Mouse (Mus musculus) hindbrain, embryonic 11.5 days (tissue): ENCODE measurements around the gene B430306N03Rik. TPM values are rescaled to one million over a fixed set of nuclear protein-coding genes. Genes with fewer than 3 reads are reported as not detected.
"Not testable (repeated sequence)": the region's sequence is repeated elsewhere in the genome, so short reads cannot be mapped to it uniquely, and the experiment has no call there.

ENCODE experiments used
- ATAC-seq: fragments of 200-750 bp; cut with Nextera tagmentation; 2 replicates; pipeline ENCODE4 v1.8.0; 2017; ENCODE audit warnings: mild to moderate bottlenecking, moderate TSS enrichment, moderate library complexity; ENCODE audit not compliant: low FRiP score
- DNase-seq: peaks from one replicate; pipeline ENCODE4 v3.0.0-alpha.2; 2015; ENCODE audit warnings: low spot score
- H3K27ac ChIP-seq: fragments of 300-500 bp; sonication (generic); 2 replicates; pipeline ENCODE4 v1.5.1; 2014; ENCODE audit warnings: mild to moderate bottlenecking, low read depth, low read length
- H3K27me3 ChIP-seq: fragments of 300-500 bp; sonication (generic); 2 replicates; pipeline ENCODE4 v1.6.1; 2014; ENCODE audit warnings: mild to moderate bottlenecking, low read length, moderate library complexity, mixed read lengths; ENCODE audit not compliant: control insufficient read depth, insufficient read depth
- H3K36me3 ChIP-seq: fragments of 300-500 bp; sonication (generic); 2 replicates; pipeline ENCODE4 v1.6.1; 2014; ENCODE audit warnings: mild to moderate bottlenecking, low read length, moderate library complexity, mixed read lengths; ENCODE audit not compliant: control insufficient read depth, insufficient read depth
- H3K4me1 ChIP-seq: fragments of 300-500 bp; sonication (generic); replicated peaks from 2 replicates; pipeline ENCODE4 v1.6.1; 2014; ENCODE audit warnings: low read length, mixed read lengths; ENCODE audit not compliant: control insufficient read depth, insufficient read depth
- H3K4me2 ChIP-seq: fragments of 300-500 bp; sonication (generic); replicated peaks from 2 replicates; pipeline ENCODE4 v1.6.1; 2014; ENCODE audit warnings: mild to moderate bottlenecking, low read depth, low read length
- H3K4me3 ChIP-seq: fragments of 300-500 bp; sonication (generic); 2 replicates; pipeline ENCODE4 v1.5.1; 2014; ENCODE audit warnings: low read depth, low read length
- H3K9ac ChIP-seq: fragments of 300-500 bp; sonication (generic); 2 replicates; pipeline ENCODE4 v1.6.1; 2014; ENCODE audit warnings: low read depth, low read length
- H3K9me3 ChIP-seq: fragments of 300-500 bp; sonication (generic); 2 replicates; pipeline ENCODE4 v1.6.1; 2016; ENCODE audit warnings: low read length; ENCODE audit not compliant: control insufficient read depth
- WGBS: fragments of 180-500 bp; shearing (Covaris S2); extraction: QIAGEN DNeasy Blood & Tissue Kit; methylation state at CpG from one replicate; pipeline ENCODE4 v1.1.7; 2014; 5-methylcytosine and 5-hydroxymethylcytosine counted together
- polyA plus RNA-seq: library from polyadenylated mRNA; unstranded; fragments of >200 nt; fragmentation: Nextera tagmentation; extraction: Ambion mirVana; gene quantifications from 2 replicates; pipeline ENCODE4 v1.2.1, GENCODE M21; 2014

Gene B430306N03Rik
- polyA plus RNA-seq, 1 experiment from 2014 or later, result not detected

- 94% methylated on average over 2 of the region's 2 CpGs for WGBS
- Histone ChIP-seq H3K4me1 (no peaks in the 10 kb centered on the region), H3K9ac (no peak overlapping the region), H3K27ac (no peak overlapping the region), H3K4me2 (no peak overlapping the region), H3K4me3 (no peak overlapping the region), H3K9me3 (no peaks in the 10 kb centered on the region), H3K36me3 (no peaks in the 10 kb centered on the region), H3K27me3 (no peaks in the 10 kb centered on the region)
- ATAC-seq (no peak), DNase-seq (no peak)
Measured at GRCm38 (mm10) chr17:48343065-48343464, 27.1 kb downstream of the B430306N03Rik start.

- H3K4me2 ChIP-seq, result no peak overlapping the region
- H3K27ac ChIP-seq, result no peak overlapping the region
- 89% methylated on average over 4 of the region's 4 CpGs for WGBS
- no peaks in the 10 kb centered on the region for H3K9me3 ChIP-seq
- no peaks in the 10 kb centered on the region for H3K4me1 ChIP-seq
- H3K9ac ChIP-seq, result no peak overlapping the region
- H3K4me3 ChIP-seq, result no peak overlapping the region
- DNase-seq, result no peak
- H3K27me3 ChIP-seq, result no peaks in the 10 kb centered on the region
- no peaks in the 10 kb centered on the region for H3K36me3 ChIP-seq
- no peak for ATAC-seq
Measured at GRCm38 (mm10) chr17:48345824-48346223, 29.9 kb downstream of the B430306N03Rik start.

GRCm38 (mm10) chr17:48346231-48346630 is 30.3 kb downstream of the B430306N03Rik start, which contains the start of gene Trem2:
Gene Trem2 (plus strand): TSS chr17:48346401.
- H3K9me3 ChIP-seq, result no peaks in the 10 kb centered on the region
- H3K9ac ChIP-seq, result no peak within 1 kb of the TSS
- 84% methylated on average over 5 of the region's 5 CpGs for WGBS
- H3K27ac ChIP-seq, result no peak within 1 kb of the TSS
- no peaks in the 10 kb centered on the region for H3K4me1 ChIP-seq
- H3K4me2 ChIP-seq, result no peak within 1 kb of the TSS
- DNase-seq (no peak), ATAC-seq (no peak)
- no peak within 1 kb of the TSS for H3K4me3 ChIP-seq
- H3K27me3 ChIP-seq, result no peaks in the 10 kb centered on the region
- no peaks in the 10 kb centered on the region for H3K36me3 ChIP-seq

GRCm38 (mm10) chr17:48346834-48347233 is 30.9 kb downstream of the B430306N03Rik start:
- H3K27ac ChIP-seq, result no peak overlapping the region
- H3K27me3 ChIP-seq, result no peaks in the 10 kb centered on the region
- H3K36me3 ChIP-seq, result no peaks in the 10 kb centered on the region
- no peak overlapping the region for H3K4me2 ChIP-seq
- no peak overlapping the region for H3K9ac ChIP-seq
- H3K4me3 ChIP-seq, result no peak overlapping the region
- H3K9me3 ChIP-seq, result no peaks in the 10 kb centered on the region
- ATAC-seq, result no peak
- DNase-seq, result no peak
- 76% methylated on average over 4 of the region's 4 CpGs for WGBS
- no peaks in the 10 kb centered on the region for H3K4me1 ChIP-seq

GRCm38 (mm10) chr17:48347287-48347686 is 31.3 kb downstream of the B430306N03Rik start:
- Histone ChIP-seq H3K9me3 (no peaks in the 10 kb centered on the region), H3K4me2 (no peak overlapping the region), H3K27me3 (no peaks in the 10 kb centered on the region), H3K4me3 (no peak overlapping the region), H3K27ac (no peak overlapping the region), H3K36me3 (no peaks in the 10 kb centered on the region), H3K4me1 (no peaks in the 10 kb centered on the region), H3K9ac (no peak overlapping the region)
- DNase-seq (no peak), ATAC-seq (no peak)
- WGBS, result 73% methylated on average over 2 of the region's 2 CpGs

- Histone ChIP-seq H3K9me3 (no peaks in the 10 kb centered on the region), H3K4me3 (no peak overlapping the region), H3K27me3 (no peaks in the 10 kb centered on the region), H3K36me3 (no peaks in the 10 kb centered on the region), H3K4me2 (no peak overlapping the region), H3K4me1 (no peaks in the 10 kb centered on the region), H3K27ac (no peak overlapping the region), H3K9ac (no peak overlapping the region)
- 75% methylated on average over 5 of the region's 5 CpGs for WGBS
- ATAC-seq (no peak), DNase-seq (no peak)
Measured at GRCm38 (mm10) chr17:48350681-48351193, 34.8 kb downstream of the B430306N03Rik start.

GRCm38 (mm10) chr17:48352976-48353375 is 37.0 kb downstream of the B430306N03Rik start:
- WGBS, result 69% methylated on average over 7 of the region's 7 CpGs
- H3K27ac ChIP-seq, H3K4me2 ChIP-seq, H3K9me3 ChIP-seq, H3K4me3 ChIP-seq, H3K27me3 ChIP-seq, H3K36me3 ChIP-seq, DNase-seq, H3K9ac ChIP-seq, H3K4me1 ChIP-seq, ATAC-seq: not testable (repeated sequence)

GRCm38 (mm10) chr17:48355822-48356221 is 39.9 kb downstream of the B430306N03Rik start:
- no peaks in the 10 kb centered on the region for H3K36me3 ChIP-seq
- no peaks in the 10 kb centered on the region for H3K9me3 ChIP-seq
- no peak overlapping the region for H3K4me3 ChIP-seq
- H3K4me2 ChIP-seq, result no peak overlapping the region
- no peak for ATAC-seq
- WGBS, result 95% methylated on average over 3 of the region's 3 CpGs
- H3K9ac ChIP-seq, result no peak overlapping the region
- no peak for DNase-seq
- H3K27ac ChIP-seq, result no peak overlapping the region
- no peaks in the 10 kb centered on the region for H3K27me3 ChIP-seq
- no peaks in the 10 kb centered on the region for H3K4me1 ChIP-seq

- Histone ChIP-seq H3K27ac (no peak overlapping the region), H3K36me3 (no peaks in the 10 kb centered on the region), H3K4me2 (no peak overlapping the region), H3K27me3 (no peaks in the 10 kb centered on the region), H3K9me3 (no peaks in the 10 kb centered on the region), H3K9ac (no peak overlapping the region), H3K4me3 (no peak overlapping the region), H3K4me1 (no peaks in the 10 kb centered on the region)
- ATAC-seq (no peak), DNase-seq (no peak)
- WGBS, result 65% methylated on average over 2 of the region's 2 CpGs
Measured at GRCm38 (mm10) chr17:48357892-48358291, 42.0 kb downstream of the B430306N03Rik start.
